ENCODE assay signal across 11 mouse cellular contexts in genomic region chrX:163181588-163181987, GRCm38 (mm10).
DNase-seq lines count a peak whose midpoint lies in the region; TF ChIP-seq lines count a peak whose summit lies in the region.
"Had no signal": no experiment of that assay in that cellular context is flagged by ENCODE, and none has a peak within 500 bp of the region (broad histone marks: within the 10 kb centered on the region; RNA-seq: fewer than 3 reads in every experiment).

No protein-coding gene starts in this region.

- H3K27me3 ChIP-seq in CH12.LX (replicated peaks) = no peaks in the 10 kb centered on the region
- H3K27me3 ChIP-seq in embryonic facial prominence, embryonic 10.5 days (replicated peaks; ENCODE audit: low read depth, poor library complexity, severe bottlenecking) = peaks cover 39% of the 10 kb centered on the region
- H3K27me3 ChIP-seq: neural tube, embryonic 12.5 days had no signal

- peak; percentile 56 for TF ChIP-seq CTCF in layer of hippocampus, adult 2 months (conservative IDR thresholded peaks at IDR 0.05)
- peak; percentile 33 to 58; a peak in 3 of 4 replicates for TF ChIP-seq CTCF in CH12.LX (conservative IDR thresholded peaks at IDR 0.05 in 1 of 2, IDR thresholded peaks at IDR 0.05 in 1 of 2; ENCODE audit: low read depth in 2 of 2, low read length in 2 of 2)

- no peaks in the 10 kb centered on the region for H3K79me2 ChIP-seq in CH12.LX (replicated peaks; ENCODE audit: control insufficient read depth, extremely low read depth, insufficient read depth, poor library complexity, severe bottlenecking)

- H3K9ac ChIP-seq in CH12.LX (ENCODE audit: insufficient read depth, low read depth) = no peak overlapping the region
- H3K9ac ChIP-seq: limb, embryonic 12.5 days; neural tube, embryonic 12.5 days had no signal

- dilution Hi-C loops in CH12.LX (cut with MboI; ENCODE audit: extremely low pct_ligation_motif_present, extremely low pct_unique_long_range_greater_than_20kb, low sequenced_read_pairs) = no loop called here

- H3K36me3 ChIP-seq in CH12.LX (replicated peaks in 1 of 2; ENCODE audit: control insufficient read depth in 1 of 2, insufficient read depth in 1 of 2, low read length in 1 of 2) = no peaks in the 10 kb centered on the region
- H3K36me3 ChIP-seq in embryonic facial prominence, embryonic 10.5 days (replicated peaks) = no peaks in the 10 kb centered on the region
- H3K36me3 ChIP-seq: limb, embryonic 12.5 days; neural tube, embryonic 12.5 days had no signal

- no peak for TF ChIP-seq POLR2A in CH12.LX (IDR thresholded peaks at IDR 0.05; ENCODE audit: low read depth, low read length)

- in situ Hi-C loops in CH12.LX (cut with MboI; ENCODE audit: low pct_ligation_motif_present, low pct_unique_long_range_greater_than_20kb, low sequenced_read_pairs) = no loop called here

- no peak overlapping the region for H3K4me3 ChIP-seq in layer of hippocampus, adult 2 months
- H3K4me3 ChIP-seq in CH12.LX (replicated peaks in 1 of 3; ENCODE audit: low read depth in 2 of 3, low read length in 2 of 3, poor library complexity in 1 of 3) = no peak overlapping the region
- H3K4me3 ChIP-seq in embryonic facial prominence, embryonic 10.5 days = no peak overlapping the region
- H3K4me3 ChIP-seq: limb, embryonic 12.5 days; neural tube, embryonic 12.5 days had no signal

- H3K4me2 ChIP-seq in CH12.LX (ENCODE audit: insufficient read depth, low read depth, poor library complexity, severe bottlenecking) = no peak overlapping the region
- H3K4me2 ChIP-seq: limb, embryonic 12.5 days; neural tube, embryonic 12.5 days had no signal

- 96% methylated on average over 3 of the region's 3 CpGs for WGBS in embryonic facial prominence, embryonic 10.5 days

- H3K27ac ChIP-seq in layer of hippocampus, adult 2 months = no peak overlapping the region
- H3K27ac ChIP-seq in CH12.LX (ENCODE audit: insufficient read depth, low read depth) = no peak overlapping the region
- no peak overlapping the region for H3K27ac ChIP-seq in embryonic facial prominence, embryonic 10.5 days (replicated peaks)
- H3K27ac ChIP-seq: limb, embryonic 12.5 days; macrophage; neural tube, embryonic 12.5 days had no signal

- H3K4me1 ChIP-seq in CH12.LX (ENCODE audit: control insufficient read depth in 1 of 2, insufficient read depth in 2 of 2) = no peaks in the 10 kb centered on the region
- no peaks in the 10 kb centered on the region for H3K4me1 ChIP-seq in embryonic facial prominence, embryonic 10.5 days
- H3K4me1 ChIP-seq: limb, embryonic 12.5 days; neural tube, embryonic 12.5 days had no signal

- no peak for TF ChIP-seq EP300 in CH12.LX (IDR thresholded peaks at IDR 0.05; ENCODE audit: low read length)

- peak; percentile 3 to 62 for DNase-seq in adrenal gland, adult (ENCODE audit: inconsistent age in 2 of 2, low spot score in 1 of 2)
- no peak for DNase-seq in adrenal gland, adult 8-10 months
- DNase-seq in layer of hippocampus, adult 2 months (ENCODE audit: low spot score in 2 of 2) = no peak
- no peak for DNase-seq in layer of hippocampus, adult 11-12 months (ENCODE audit: low spot score)
- DNase-seq in CH12.LX (ENCODE audit: extremely low read depth) = peak; percentile 34
- DNase-seq in embryonic facial prominence, embryonic 10.5 days (ENCODE audit: low spot score) = peak; percentile 8
- DNase-seq in ovary, postnatal 36 days (ENCODE audit: low spot score) = no peak
- no peak for DNase-seq in right cerebral cortex, postnatal 25 days

- peak; percentile 45 for TF ChIP-seq RAD21 in CH12.LX (IDR thresholded peaks at IDR 0.05; ENCODE audit: low read depth, low read length)

- H3K9me3 ChIP-seq in CH12.LX (replicated peaks; ENCODE audit: low read length) = no peaks in the 10 kb centered on the region
- no peaks in the 10 kb centered on the region for H3K9me3 ChIP-seq in embryonic facial prominence, embryonic 10.5 days
- H3K9me3 ChIP-seq: limb, embryonic 12.5 days; neural tube, embryonic 12.5 days had no signal

TF ChIP-seq in CH12.LX, 34 proteins besides CTCF, POLR2A, EP300 and RAD21:
- TF ChIP-seq MAFK (IDR thresholded peaks at IDR 0.05; ENCODE audit: insufficient replicate concordance, low read length) (no peak), SMC3 (IDR thresholded peaks at IDR 0.05; ENCODE audit: low read depth, low read length) (peak; percentile 66)
TF ChIP-seq in CH12.LX: peak in this region for 1.

Comparison
In these comparisons a context has a peak if more than half of its experiments do, and no peak if none do; other contexts are left out.
1. DNase-seq: peak in adrenal gland, adult (2 of 2), CH12.LX (single experiment) and embryonic facial prominence, embryonic 10.5 days (single experiment); none in adrenal gland, adult 8-10 months (single experiment), layer of hippocampus, adult 2 months (0 of 2), layer of hippocampus, adult 11-12 months (single experiment), ovary, postnatal 36 days (single experiment) and right cerebral cortex, postnatal 25 days (single experiment).